Mouse (Mus musculus) lung, postnatal 14 days (tissue): ENCODE data around the gene Gm3015.
"Not testable (repeated sequence)": the region's sequence is repeated elsewhere in the genome, so short reads cannot be mapped to it uniquely, and the experiment has no call there.

Experiments used
- DNase-seq: peaks from one replicate; pipeline ENCODE4 v3.0.0; 2021

Gm3015 gene

GRCm38 (mm10) chr14:42768721-42769120 is at the start of gene Gm3015:
Gene Gm3015, minus strand, starts transcription at chr14:42768821.
- DNase-seq: not testable (repeated sequence)

- not testable (repeated sequence) for DNase-seq
These were observed 29.3 kb upstream of the Gm3015 start, which contains the start of gene Gm10377 for GRCm38 (mm10) chr14:42797887-42798286. Gene Gm10377, minus strand, starts transcription at chr14:42797987.
